Mouse (Mus musculus) intestine, embryonic 15.5 days (tissue): ENCODE measurements around the gene Zfyve1. TPM values are rescaled to one million over a fixed set of nuclear protein-coding genes. Genes with fewer than 3 reads are reported as not detected.

ENCODE experiments used
- ATAC-seq: fragments of 200-750 bp; cut with Nextera tagmentation; 2 replicates; pipeline ENCODE4 v1.8.0; 2017; ENCODE audit warnings: moderate TSS enrichment, moderate library complexity
- H3K27ac ChIP-seq: fragments of 300-500 bp; sonication (generic); 2 replicates; pipeline ENCODE4 v1.5.1; 2015; ENCODE audit warnings: mild to moderate bottlenecking, inconsistent platforms
- H3K27me3 ChIP-seq: fragments of 300-500 bp; sonication (generic); replicated peaks from 2 replicates; pipeline ENCODE4 v1.6.1; 2015; ENCODE audit warnings: inconsistent platforms
- H3K36me3 ChIP-seq: fragments of 300-500 bp; sonication (generic); 2 replicates; pipeline ENCODE4 v1.6.1; 2015; ENCODE audit warnings: inconsistent platforms
- H3K4me1 ChIP-seq: fragments of 300-500 bp; sonication (generic); replicated peaks from 2 replicates; pipeline ENCODE4 v1.6.1; 2015; ENCODE audit warnings: inconsistent platforms
- H3K4me2 ChIP-seq: fragments of 300-500 bp; sonication (generic); replicated peaks from 2 replicates; pipeline ENCODE4 v1.6.1; 2015; ENCODE audit warnings: mild to moderate bottlenecking, inconsistent platforms
- H3K4me3 ChIP-seq: fragments of 300-500 bp; sonication (generic); replicated peaks from 2 replicates; pipeline ENCODE4 v1.5.1; 2015; ENCODE audit warnings: inconsistent platforms
- H3K9ac ChIP-seq: fragments of 300-500 bp; sonication (generic); 2 replicates; pipeline ENCODE4 v1.6.1; 2015; ENCODE audit warnings: inconsistent platforms
- H3K9me3 ChIP-seq: fragments of 300-500 bp; sonication (generic); 2 replicates; pipeline ENCODE4 v1.6.1; 2016; ENCODE audit warnings: inconsistent platforms
- whole genome bisulfite sequencing: fragments of 180-500 bp; shearing (Covaris S2); methylation state at CpG from one replicate; pipeline ENCODE4 v1.1.7; 2015; 5-methylcytosine and 5-hydroxymethylcytosine counted together
- polyA plus RNA-seq: library from polyadenylated mRNA; unstranded; fragments of >200 nt; fragmentation: Nextera tagmentation; extraction: Ambion mirVana; gene quantifications from 2 replicates; pipeline ENCODE4 v1.2.1, GENCODE M21; 2015

Gene Zfyve1
- polyA plus RNA-seq, 1 experiment from 2014 or later = 11.7 TPM

DNA sequence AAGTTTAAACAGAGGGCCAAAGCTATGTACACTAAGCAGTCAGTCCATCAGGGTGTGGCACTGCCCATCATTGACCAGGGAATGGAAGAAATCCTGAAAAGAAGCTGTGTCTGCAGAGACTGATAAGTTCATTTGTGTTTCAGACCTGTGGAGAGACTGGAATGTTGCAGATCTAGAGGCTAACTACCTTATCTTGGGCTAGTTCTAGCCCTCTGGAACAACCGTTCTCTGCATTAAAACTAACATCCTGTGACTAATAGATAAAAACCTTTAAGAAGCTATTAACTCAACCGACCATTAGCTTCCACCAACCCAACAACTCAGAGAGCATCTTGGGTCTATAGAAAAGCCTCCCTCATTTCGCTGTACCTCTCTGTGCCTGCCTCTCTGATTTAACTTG lies 79.4 kb downstream of the Zfyve1 start:
- whole genome bisulfite sequencing = 71% methylated on average over 3 of the region's 3 CpGs
- H3K36me3 ChIP-seq = no peaks in the 10 kb centered on the region
- no peak for ATAC-seq
- peaks cover 12% of the 10 kb centered on the region; the same call in 1 of the 2 replicates for H3K4me1 ChIP-seq
- H3K9ac ChIP-seq = no peak overlapping the region
- no peak overlapping the region for H3K4me3 ChIP-seq
- no peaks in the 10 kb centered on the region for H3K27me3 ChIP-seq
- no peak overlapping the region for H3K27ac ChIP-seq
- no peaks in the 10 kb centered on the region for H3K9me3 ChIP-seq
- H3K4me2 ChIP-seq = no peak overlapping the region

DNA sequence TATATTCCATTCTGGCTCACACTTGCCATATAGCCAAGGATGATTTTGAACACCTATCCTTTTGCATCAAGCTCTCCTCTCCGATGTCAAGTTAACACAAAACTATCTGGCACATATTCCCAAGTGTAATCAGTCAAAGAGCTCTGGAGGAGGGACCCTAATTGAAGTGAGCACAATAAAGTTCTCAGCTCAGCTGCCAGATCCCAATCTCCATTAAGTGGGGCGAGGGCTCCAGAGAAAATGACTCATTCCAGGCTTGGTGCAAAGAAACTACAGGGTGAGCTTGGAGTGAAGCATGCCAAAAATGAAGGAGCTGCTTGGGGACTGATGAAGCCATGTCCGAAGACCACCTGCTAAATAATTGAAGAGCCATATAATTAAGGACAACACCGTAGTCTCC lies 82.8 kb downstream of the Zfyve1 start:
- Histone ChIP-seq H3K9ac (no peak overlapping the region), H3K4me2 (no peak overlapping the region), H3K36me3 (no peaks in the 10 kb centered on the region), H3K27ac (no peak overlapping the region), H3K4me1 (0 out of 2 replicates have a peak, but pooled peaks cover 6% of the 10 kb centered on the region), H3K27me3 (no peaks in the 10 kb centered on the region), H3K9me3 (no peaks in the 10 kb centered on the region), H3K4me3 (no peak overlapping the region)
- ATAC-seq = no peak
- 51% methylated on average over 4 of the region's 4 CpGs for WGBS

DNA sequence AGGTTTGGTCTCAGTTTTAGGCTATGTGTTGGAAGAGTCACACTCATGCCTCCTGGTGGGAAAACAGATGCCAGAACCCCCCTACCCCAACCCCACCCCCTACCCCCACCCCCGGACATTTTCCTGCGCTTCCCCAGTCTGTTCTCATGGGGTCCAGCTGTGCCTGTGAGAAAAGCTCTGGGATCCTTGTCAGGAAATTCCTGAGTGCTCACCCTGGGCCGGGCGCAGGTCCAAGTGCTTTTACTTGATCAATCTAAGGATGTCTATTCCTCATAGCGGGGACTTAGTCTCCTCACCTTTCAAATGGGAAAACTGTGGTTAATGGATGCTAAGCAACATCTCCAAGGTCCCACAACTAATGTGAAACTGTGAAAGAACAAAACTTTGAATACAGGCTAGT lies 83.8 kb downstream of the Zfyve1 start:
- ATAC-seq = no peak
- WGBS = 26% methylated on average over 5 of the region's 5 CpGs

DNA sequence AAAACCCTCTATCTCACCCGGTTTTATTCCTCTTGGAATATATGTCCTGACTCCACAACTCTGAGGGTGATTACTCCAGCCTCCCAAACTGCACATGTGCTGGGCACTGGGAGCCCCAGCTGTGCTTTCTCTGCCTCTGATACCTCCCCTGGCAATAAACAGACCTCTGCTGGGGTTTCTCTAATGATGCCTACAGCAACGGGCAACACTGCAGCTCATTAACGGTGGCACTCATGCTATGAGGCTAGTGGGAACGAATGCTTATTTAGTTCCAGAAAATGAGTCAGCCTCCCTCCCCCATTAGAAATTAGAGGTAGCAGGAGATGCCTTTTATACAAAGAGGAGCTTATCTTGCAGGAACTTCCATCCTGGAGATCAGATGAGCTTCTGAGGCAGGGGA lies 84.2 kb downstream of the Zfyve1 start:
- ATAC-seq = no peak
- Histone ChIP-seq H3K4me1 (0 out of 2 replicates have a peak, but pooled peaks cover 6% of the 10 kb centered on the region), H3K9me3 (no peaks in the 10 kb centered on the region), H3K9ac (0 out of 2 replicates have a peak overlapping the region, but pooled peaks have one; percentile 8), H3K4me2 (no peak overlapping the region), H3K27me3 (no peaks in the 10 kb centered on the region), H3K4me3 (no peak overlapping the region), H3K36me3 (no peaks in the 10 kb centered on the region), H3K27ac (no peak overlapping the region)
- 24% methylated on average over 4 of the region's 4 CpGs for WGBS

More for the DNA sequence above, 83.8 kb downstream of the Zfyve1 start:
- Histone ChIP-seq H3K4me3 (no peak overlapping the region), H3K27me3 (no peaks in the 10 kb centered on the region), H3K9me3 (no peaks in the 10 kb centered on the region), H3K27ac (no peak overlapping the region), H3K4me1 (0 out of 2 replicates have a peak, but pooled peaks cover 6% of the 10 kb centered on the region), H3K36me3 (no peaks in the 10 kb centered on the region), H3K4me2 (no peak overlapping the region), H3K9ac (no peak overlapping the region)

DNA sequence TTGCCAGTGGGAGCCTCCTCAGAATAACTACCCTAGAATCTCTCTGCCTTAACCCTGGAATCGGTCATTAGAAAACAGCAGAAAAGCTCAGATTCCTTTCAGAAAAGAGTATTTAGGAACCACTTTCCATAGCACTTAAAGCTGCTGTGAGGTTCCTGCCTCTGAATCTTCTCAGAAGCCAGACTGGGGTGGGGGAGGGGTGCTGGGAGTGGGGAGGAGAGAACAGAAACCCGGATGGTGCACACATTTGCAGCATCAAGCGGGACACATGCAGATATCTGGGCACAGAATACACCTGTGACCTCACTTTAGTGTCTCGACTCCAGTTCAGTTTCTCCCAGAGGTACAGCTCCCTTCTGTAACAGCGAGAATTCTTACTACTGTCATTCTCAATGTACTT lies 86.4 kb downstream of the Zfyve1 start:
- H3K4me3 ChIP-seq = no peak overlapping the region
- H3K9me3 ChIP-seq = no peaks in the 10 kb centered on the region
- H3K4me2 ChIP-seq = no peak overlapping the region
- WGBS = 78% methylated on average over 5 of the region's 5 CpGs
- no peak overlapping the region for H3K9ac ChIP-seq
- no peaks in the 10 kb centered on the region for H3K27me3 ChIP-seq
- no peaks in the 10 kb centered on the region for H3K36me3 ChIP-seq
- no peak overlapping the region for H3K27ac ChIP-seq
- no peak for ATAC-seq
- H3K4me1 ChIP-seq = 0 out of 2 replicates have a peak, but pooled peaks cover 6% of the 10 kb centered on the region

DNA sequence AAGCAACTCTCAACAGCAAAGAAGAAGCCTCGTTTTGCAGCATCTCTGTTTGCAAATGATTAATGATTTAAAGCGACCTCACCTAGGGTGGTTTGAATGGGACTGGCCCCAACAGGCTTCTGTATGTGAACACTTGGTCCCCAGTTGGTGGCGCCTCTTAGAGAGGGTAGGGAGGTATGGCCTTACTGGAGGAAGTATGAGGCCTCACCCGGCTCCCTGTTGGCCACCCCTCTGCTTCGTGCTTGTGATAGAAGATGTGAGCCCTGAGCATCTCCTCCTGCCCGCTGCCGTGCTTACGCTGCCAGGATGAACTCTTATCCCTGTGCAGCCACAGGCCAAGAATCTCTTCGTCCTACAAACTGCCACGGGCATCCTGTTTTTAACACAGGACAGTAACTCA lies 90.5 kb downstream of the Zfyve1 start:
- no peaks in the 10 kb centered on the region for H3K4me1 ChIP-seq
- H3K4me2 ChIP-seq = no peak overlapping the region
- no peak overlapping the region for H3K9ac ChIP-seq
- no peak overlapping the region for H3K4me3 ChIP-seq
- no peak for ATAC-seq
- H3K27me3 ChIP-seq = no peaks in the 10 kb centered on the region
- no peak overlapping the region for H3K27ac ChIP-seq
- WGBS = 80% methylated on average over 10 of the region's 10 CpGs
- no peaks in the 10 kb centered on the region for H3K36me3 ChIP-seq
- no peaks in the 10 kb centered on the region for H3K9me3 ChIP-seq

DNA sequence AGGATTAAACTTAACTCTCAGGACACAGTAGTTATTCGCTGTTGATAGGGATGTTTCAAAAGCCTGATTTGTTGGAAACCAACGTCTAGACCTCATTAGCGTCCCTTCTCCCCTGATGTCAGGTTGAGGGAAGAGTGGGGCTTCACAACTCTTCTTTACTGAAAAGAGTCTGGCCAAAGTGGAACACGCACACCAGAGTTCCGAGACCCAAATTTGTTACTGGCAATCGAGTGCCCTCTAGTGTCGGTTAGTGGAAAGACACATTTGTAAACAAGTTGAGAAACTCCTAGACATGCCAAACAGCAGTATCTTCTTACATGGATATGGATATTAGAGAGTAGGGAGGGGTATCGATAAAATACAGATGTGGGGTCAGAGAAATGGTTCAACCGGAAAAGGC lies 94.8 kb downstream of the Zfyve1 start:
- no peak overlapping the region for H3K4me3 ChIP-seq
- no peaks in the 10 kb centered on the region for H3K27me3 ChIP-seq
- H3K4me2 ChIP-seq = no peak overlapping the region
- no peaks in the 10 kb centered on the region for H3K36me3 ChIP-seq
- H3K9ac ChIP-seq = no peak overlapping the region
- no peak for ATAC-seq
- H3K9me3 ChIP-seq = no peaks in the 10 kb centered on the region
- no peak overlapping the region for H3K27ac ChIP-seq
- no peaks in the 10 kb centered on the region for H3K4me1 ChIP-seq
- 4% methylated on average over 9 of the region's 9 CpGs for WGBS

DNA sequence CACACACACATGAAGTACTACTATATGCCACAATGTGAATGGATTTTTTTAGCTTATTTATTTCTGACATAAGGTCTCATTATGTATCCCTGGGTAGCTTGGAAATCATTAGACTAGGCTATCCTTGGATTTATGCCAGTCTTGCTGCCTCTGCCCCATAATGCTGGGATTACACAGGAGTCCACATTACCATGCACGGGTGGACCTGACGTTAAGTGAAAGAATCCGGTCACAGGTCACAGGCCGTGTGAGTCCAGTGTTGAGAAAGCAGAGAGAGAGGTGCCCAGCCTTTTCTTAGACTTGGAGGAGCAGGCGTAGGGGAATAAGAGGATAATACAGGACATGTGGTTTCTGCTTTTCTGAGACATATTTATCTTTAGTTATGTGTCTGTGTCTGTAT lies 97.8 kb downstream of the Zfyve1 start:
- H3K4me1 ChIP-seq = no peaks in the 10 kb centered on the region
- H3K9ac ChIP-seq = no peak overlapping the region
- H3K4me3 ChIP-seq = no peak overlapping the region
- WGBS = 75% methylated on average over 5 of the region's 5 CpGs
- H3K27me3 ChIP-seq = no peaks in the 10 kb centered on the region
- H3K9me3 ChIP-seq = no peaks in the 10 kb centered on the region
- no peaks in the 10 kb centered on the region for H3K36me3 ChIP-seq
- H3K27ac ChIP-seq = no peak overlapping the region
- no peak overlapping the region for H3K4me2 ChIP-seq
- no peak for ATAC-seq

DNA sequence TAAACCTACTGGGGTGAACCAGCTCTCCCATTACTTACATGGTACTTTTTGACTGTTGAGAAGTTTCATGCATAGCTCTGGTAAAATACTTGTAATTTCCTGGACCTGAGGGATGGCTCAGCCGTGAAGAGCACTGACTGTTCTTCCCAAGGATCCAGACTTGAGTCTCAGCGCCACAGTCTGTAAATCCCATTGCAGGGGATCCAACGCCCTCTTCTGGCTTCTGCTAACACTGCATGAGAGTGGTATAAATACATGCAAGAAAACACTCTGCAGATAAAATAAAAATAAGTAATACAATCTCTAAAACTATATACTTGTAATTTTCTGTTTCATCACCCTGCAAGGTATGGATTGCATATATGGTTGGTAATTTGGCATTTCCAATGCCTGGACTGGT lies 99.1 kb downstream of the Zfyve1 start:
- no peaks in the 10 kb centered on the region for H3K27me3 ChIP-seq
- H3K36me3 ChIP-seq = no peaks in the 10 kb centered on the region
- H3K27ac ChIP-seq = no peak overlapping the region
- no peaks in the 10 kb centered on the region for H3K4me1 ChIP-seq
- H3K9ac ChIP-seq = no peak overlapping the region
- ATAC-seq = no peak
- H3K4me2 ChIP-seq = no peak overlapping the region
- 77% methylated on average over 3 of the region's 3 CpGs for WGBS
- H3K4me3 ChIP-seq = no peak overlapping the region
- H3K9me3 ChIP-seq = no peaks in the 10 kb centered on the region

DNA sequence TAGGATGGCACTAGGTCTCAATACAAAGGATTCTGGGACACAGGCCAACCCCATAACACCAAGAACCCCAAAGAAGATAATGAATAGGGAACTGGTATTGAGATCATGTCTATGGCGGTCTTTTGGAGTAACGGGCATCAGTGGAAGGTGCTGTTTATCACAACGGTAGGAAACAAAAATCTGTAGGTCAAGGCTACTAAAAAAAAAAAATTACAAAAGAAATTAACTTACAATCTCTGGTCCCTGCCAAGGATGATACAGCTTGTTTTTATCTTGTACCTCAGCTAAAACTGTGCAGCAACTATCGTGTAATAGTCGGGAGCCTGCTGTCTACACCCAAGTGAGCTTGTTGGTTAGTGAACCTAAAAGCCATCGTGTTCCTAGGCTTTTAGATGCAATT lies 100.3 kb downstream of the Zfyve1 start:
- Histone ChIP-seq H3K27ac (no peak overlapping the region), H3K27me3 (no peaks in the 10 kb centered on the region), H3K9ac (no peak overlapping the region), H3K4me1 (no peaks in the 10 kb centered on the region), H3K9me3 (no peaks in the 10 kb centered on the region), H3K4me2 (no peak overlapping the region), H3K36me3 (no peaks in the 10 kb centered on the region), H3K4me3 (no peak overlapping the region)
- whole genome bisulfite sequencing = 92% methylated on average over 6 of the region's 6 CpGs
- no peak for ATAC-seq

Other genes starting within 250 kb of the Zfyve1 start
- 8.6 TPM in 2 replicates for gene Dpf3, start 109.5 kb downstream of the Zfyve1 start, polyA plus RNA-seq
- 26.1 and 27.3 TPM in 2 replicates for gene Dcaf4, start 76.8 kb downstream of the Zfyve1 start, polyA plus RNA-seq
- 219 and 237 TPM in 2 replicates for gene Rbm25, start 34.0 kb upstream of the Zfyve1 start, polyA plus RNA-seq
- gene Psen1, start 90.9 kb upstream of the Zfyve1 start, polyA plus RNA-seq = 82.5 and 85.1 TPM in 2 replicates
- gene Papln, start 166.4 kb upstream of the Zfyve1 start, polyA plus RNA-seq = 3.6 and 3.7 TPM in 2 replicates